Mouse (Mus musculus): ENCODE measurements around the gene Pyurf.

DNA sequence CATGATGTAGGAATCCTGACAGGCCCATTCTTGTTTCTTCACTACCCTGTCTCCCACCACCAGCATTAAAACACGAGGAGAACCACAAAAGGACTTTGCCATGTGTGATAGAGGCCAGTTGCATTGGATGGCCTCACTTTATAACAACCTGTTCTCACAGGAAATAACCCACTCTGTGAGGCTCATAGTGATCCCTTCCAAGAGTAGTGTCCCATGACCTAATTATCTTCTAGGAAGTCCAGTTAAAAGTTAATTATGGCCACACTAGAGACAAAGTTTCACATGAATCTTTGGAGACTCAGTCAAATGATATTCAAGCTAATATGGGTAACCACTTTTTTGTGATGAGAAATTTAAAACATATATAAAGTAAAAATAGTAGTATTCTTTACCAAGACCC is 44.6 kb downstream of the Pyurf start:
- TF ChIP-seq CTCF (IDR thresholded peaks at IDR 0.05; ENCODE audit: low read depth) (no peak), EP300 (IDR thresholded peaks at IDR 0.05; ENCODE audit: low read depth) (no peak)
